Mouse (Mus musculus): ENCODE measurements at regions not wholly inside any gene's neighbourhood (a gene's known extent, or its start where the extent isn't known, plus 50 kb on each side); places are given as distances from the start of the nearest gene placed in this dataset.
"Not testable (repeated sequence)": the region's sequence is repeated elsewhere in the genome, so short reads cannot be mapped to it uniquely, and the experiment has no call there.

DNA sequence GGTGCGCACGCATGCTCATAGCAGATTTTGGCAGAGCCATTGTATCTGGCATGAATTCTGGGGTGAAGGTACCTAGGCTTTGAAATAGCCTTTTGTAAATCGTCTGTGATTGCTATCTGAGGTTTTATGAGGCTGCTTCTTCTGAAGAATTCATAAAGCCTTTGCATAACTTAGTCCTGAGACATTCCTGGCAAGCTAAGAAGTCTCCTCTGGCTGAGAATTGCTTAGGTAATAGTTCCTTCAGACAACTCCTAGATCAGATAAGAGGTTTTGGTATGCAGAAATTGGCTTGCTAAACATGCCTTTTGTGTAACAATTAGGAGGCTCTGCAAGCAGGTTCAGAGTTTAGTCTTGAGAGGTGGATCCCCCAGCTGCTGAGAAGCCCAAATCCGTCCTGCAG is 82.7 kb downstream of the Pmp22 start:
- no peak for DNase-seq (ENCODE audit: low spot score in 2 of 2)
- intact Hi-C loops (cut with DNase I), result loop anchor here (5.0 kb wide), 2 partner anchors 181 to 1756 kb away; no protein-coding TSS in a partner anchor

DNA sequence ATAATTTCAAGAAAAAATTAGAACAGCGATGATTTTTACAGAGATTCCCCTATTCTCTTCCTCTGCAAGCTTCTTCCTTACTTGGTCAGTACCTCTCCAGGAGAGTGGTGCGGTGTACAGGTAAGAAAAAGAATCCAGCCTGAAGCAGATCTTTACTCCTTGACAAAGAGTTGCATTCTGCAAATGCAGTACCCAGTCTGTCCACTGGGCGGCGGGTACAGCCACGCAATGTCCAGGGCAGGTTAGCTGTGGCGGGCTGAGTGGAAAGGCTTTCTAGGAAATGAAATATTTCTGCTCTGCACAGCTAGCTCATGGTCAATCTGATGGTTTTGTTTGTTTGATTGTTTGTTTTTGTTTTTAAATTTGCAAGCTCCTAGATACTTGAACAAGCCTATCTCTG is 84.3 kb downstream of the Pmp22 start:
- intact Hi-C loops (cut with DNase I), result loop anchor here (5.0 kb wide), 2 partner anchors 179 to 1754 kb away; no protein-coding TSS in a partner anchor
- DNase-seq (ENCODE audit: low spot score in 2 of 2), result peak; percentile 78 to 82

DNA sequence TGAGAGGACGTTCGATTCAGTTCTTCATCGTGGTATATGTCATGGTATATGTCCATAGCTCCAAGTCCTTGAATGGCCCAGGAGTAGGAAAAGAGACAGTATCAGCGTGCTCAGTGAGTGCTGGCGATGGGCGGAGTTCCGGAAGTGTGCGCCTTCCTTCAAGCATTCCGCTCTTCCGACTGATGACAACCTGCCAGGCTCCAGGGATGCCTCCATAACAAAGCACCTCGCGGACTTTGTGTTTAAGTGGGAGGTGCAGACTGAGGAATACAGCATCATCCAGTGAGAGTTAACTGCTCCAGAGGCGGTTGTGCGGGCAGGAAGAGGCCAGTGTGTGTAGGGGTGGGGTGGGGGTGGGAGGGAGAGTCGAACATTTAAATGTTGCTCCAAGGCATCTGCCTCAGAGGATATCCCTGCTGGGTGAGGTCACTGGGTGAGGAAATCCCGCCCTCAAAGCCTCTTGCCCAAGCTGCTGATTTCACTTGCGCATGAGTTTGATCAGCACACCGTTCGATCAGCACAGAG is 85.2 kb downstream of the Pmp22 start:
- intact Hi-C loops (cut with DNase I), result loop anchor here (5.0 kb wide), 2 partner anchors 178 to 1753 kb away; no protein-coding TSS in a partner anchor

DNA sequence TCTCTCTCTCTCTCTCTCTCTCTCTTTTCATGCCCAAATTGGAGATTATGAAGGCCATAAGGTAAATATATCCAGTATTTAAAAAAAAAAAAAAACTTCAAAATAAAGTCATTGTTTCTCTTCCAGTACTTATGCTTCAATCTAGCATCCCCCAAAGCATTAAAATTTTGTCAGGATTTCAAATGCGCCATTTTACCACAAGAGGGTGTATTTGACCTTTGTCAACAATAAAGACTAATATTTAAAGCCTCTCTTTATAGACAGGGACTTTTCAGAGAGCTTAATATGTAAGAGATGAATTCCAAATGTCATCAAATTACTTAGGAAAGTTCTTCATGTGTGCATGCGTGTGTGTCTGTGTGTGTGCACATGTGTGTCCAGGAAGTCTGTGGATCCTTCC is 87.2 kb downstream of the Pmp22 start:
- intact Hi-C loops (cut with DNase I), result no loop called here
- no peak for DNase-seq (ENCODE audit: low spot score in 2 of 2)

More for the DNA sequence above, 85.2 kb downstream of the Pmp22 start:
- DNase-seq (ENCODE audit: low spot score in 2 of 2), result no peak

GRCm38 (mm10) chr11:63217049-63217448 is 88.3 kb downstream of the Pmp22 start:
- intact Hi-C loops (cut with DNase I), result no loop called here
- no peak for DNase-seq (ENCODE audit: low spot score in 2 of 2)

GRCm38 (mm10) chr11:63226471-63226870 is 97.7 kb downstream of the Pmp22 start:
- no peak for DNase-seq (ENCODE audit: low spot score in 2 of 2)
- intact Hi-C loops (cut with DNase I), result no loop called here

- intact Hi-C loops (cut with DNase I), result no loop called here
- peak in 1 of 2 experiments; percentile 5 for DNase-seq (ENCODE audit: low spot score in 2 of 2)
Observed at GRCm38 (mm10) chr11:63230786-63231185, 102.0 kb downstream of the Pmp22 start.

DNA sequence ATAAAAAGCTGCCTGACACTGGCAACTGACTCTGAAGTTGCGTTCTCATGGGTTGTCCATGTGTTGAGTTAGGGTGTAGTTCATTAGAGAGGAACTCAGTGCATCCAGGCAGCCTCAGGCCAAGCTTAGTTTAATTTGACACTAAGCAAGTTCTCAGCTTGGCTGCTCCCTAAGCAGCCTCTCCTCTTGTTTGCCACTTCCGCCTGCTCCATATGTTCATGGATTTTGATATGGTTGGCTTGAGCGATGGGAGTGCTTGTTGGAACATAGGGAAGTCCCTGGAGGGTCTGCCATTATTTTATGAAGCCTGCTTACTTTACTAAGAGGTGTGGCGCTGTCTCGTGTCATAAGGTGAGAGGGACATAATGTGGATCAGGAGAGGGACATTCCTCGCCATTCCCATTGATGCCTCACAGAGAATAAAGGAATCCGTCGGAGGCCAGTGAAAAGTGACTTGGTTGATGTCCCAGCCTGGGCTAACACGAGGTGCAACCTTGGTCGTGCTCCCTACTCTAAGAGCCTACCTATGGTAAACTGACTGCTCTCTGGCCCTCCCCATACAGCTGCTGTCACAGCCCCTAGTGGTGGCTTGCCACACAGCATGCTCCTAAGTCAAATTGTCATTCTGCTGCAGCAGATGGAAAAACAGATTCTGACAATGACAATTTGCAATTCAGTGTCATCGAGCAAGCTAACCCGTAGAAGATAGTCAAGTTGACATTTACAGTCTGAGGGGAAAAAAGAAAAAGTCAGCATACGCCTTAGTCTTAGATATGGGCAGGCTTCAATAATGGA is 104.6 kb downstream of the Pmp22 start:
- DNase-seq (ENCODE audit: low spot score in 2 of 2), result no peak
- intact Hi-C loops (cut with DNase I), result no loop called here

DNA sequence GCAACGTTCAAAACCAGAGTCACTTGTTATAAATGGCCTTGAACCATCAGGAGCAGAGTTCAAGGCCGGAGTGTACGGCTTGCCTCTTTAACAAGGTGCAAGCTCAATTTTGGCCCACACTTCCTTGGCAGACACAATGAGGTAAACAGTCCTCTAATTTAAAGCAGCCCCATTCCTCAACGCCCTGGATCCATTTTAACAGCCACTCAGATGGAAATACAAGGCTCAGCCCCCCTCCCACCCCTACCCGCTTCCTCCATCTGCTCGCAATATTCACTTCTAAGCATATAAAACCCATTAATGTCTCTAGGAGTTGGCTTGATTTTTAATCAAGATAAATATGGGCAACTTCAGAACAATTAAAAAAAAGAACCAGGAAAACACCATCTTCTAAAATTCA is 105.7 kb downstream of the Pmp22 start:
- no peak for DNase-seq (ENCODE audit: low spot score in 2 of 2)
- intact Hi-C loops (cut with DNase I), result no loop called here

- DNase-seq (ENCODE audit: low spot score in 2 of 2), result no peak
- intact Hi-C loops (cut with DNase I), result no loop called here
Observed at GRCm38 (mm10) chr11:63238655-63239054, 109.9 kb downstream of the Pmp22 start.

- intact Hi-C loops (cut with DNase I), result no loop called here
- no peak for DNase-seq (ENCODE audit: low spot score in 2 of 2)
Observed at GRCm38 (mm10) chr11:63243906-63244416, 115.2 kb downstream of the Pmp22 start.

GRCm38 (mm10) chr11:63245041-63245440 is 116.3 kb downstream of the Pmp22 start:
- DNase-seq (ENCODE audit: low spot score in 2 of 2), result no peak
- intact Hi-C loops (cut with DNase I), result no loop called here

DNA sequence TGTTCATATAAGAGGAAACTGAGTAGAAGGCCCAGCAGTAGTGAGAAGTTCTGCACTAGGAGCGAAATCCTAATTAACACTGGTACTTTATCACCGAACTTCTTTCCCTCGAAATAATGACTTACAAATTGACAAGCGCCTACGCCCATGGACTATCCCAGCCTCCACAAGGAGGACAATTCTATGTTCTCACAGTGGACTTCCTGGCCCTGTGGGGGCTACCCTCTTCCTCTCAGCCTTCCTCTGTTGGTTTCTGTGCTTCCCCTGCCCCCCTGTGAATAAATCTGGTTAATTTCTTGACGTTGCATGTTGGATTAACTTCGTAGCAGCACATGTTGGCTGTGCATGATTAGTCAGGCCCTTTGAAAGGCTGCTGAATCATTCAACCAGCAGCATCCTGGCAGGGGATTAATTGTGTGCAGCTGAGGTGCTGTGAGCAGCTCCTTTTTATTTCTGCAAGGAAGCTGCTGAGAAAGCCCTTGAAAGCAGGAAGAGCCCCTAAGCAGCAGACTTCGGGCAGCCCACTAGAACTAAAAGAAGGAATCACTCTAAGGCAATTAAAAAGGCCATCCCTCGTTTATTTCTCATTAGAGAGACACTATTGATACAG is 117.4 kb downstream of the Pmp22 start:
- intact Hi-C loops (cut with DNase I), result no loop called here
- DNase-seq (ENCODE audit: low spot score in 2 of 2), result no peak

DNA sequence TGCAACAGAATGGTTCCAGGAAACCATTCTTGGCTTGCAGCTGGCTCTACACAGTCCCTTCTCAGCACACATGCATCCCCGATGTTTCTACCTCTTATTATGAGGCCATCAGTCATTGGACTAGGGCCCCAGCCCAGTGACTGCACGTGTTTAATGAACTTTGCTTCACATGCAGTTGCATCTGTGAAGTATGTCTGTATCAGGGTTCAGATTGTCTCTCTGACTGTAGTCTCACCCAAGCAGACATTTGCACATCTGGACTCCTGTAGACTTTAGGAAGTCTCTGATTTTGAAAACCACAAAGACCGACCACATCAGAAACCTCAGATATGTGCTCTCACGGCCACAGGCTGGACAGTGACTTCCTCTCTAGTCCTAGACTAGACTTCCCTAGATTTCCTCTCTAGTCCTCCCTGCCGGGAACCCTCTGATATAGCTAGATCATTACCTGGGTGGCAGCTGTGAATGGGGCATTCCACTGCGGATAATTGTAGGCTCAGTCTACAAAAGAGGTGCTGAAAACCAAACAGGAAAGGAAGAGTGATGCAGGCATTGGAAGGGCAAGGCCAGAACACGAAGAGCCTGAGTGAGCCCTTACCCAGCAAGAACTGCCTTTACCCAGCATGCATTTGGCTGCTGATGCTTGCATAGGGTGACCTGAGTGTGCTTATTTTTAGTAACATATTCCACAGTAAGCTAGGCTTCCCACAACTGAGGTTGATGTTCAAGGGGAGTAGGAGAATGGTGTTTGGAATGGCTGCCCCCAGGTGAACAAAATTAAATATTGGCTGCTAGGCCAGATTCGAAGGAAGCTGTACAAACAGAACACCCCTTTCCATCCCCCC is 123.5 kb downstream of the Pmp22 start:
- no peak for DNase-seq (ENCODE audit: low spot score in 2 of 2)
- intact Hi-C loops (cut with DNase I), result no loop called here

DNA sequence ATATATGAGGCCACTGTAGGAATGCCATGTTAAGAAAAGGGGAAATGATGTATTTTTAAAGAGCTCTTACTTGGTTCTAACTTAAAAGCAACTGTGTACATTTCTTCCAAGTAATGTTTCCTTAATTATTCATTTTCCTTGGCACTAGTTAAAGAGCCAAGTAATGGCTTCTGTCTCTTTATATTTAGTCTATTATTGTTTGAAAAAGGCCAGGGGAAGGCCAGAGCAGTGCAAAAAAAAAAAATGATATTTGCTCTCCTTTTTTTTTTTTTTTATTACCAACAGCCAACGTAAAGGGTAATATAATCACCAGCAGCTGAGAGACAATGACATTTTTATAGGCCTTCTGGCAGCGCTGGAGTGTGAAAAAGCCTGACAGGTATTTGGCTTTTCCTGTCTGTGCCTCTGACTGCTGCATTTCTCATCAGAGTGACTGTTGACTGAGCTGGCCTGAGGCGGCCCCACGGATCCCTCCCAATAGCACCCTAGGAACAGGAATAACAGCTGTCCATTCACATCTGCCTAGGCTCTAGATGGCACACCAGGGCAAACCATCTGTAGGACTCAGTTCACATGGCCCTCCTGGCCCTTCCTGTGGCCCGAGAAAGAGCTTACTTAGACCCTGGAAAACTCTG is 124.3 kb downstream of the Pmp22 start:
- intact Hi-C loops (cut with DNase I), result no loop called here
- no peak for DNase-seq (ENCODE audit: low spot score in 2 of 2)

DNA sequence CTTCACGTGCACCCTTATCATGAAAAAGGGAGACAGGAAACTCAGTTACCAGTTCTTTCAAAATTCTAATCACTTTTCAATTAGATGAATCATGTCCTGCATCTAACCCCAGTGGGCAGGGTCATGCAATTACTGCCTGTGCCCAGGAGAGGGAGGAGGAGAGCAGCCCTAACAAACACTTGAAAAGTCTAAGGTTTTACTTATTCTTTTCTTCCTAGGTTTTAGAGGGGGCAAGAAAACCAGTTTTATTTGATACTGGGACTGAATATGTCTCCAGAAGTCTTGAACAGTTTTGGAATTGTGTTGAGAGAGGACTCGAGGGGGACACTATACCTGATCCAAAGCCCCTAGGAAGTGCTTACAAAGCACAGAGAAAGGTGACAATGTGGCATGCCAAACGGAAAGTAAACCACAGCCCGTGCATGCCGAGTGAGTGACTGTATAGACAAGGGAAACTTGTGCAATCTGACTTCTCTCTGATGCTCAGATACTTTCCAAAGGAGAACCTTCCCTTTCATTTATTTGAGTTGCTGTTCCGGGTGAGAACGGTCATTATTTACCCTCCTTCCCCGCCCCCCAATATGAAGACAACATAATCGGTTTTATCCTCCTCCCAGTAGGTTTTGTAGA is 135.8 kb downstream of the Pmp22 start:
- intact Hi-C loops (cut with DNase I), result loop anchor here (2.0 kb wide), 1 partner anchor 126 kb away; no protein-coding TSS in a partner anchor
- no peak for DNase-seq (ENCODE audit: low spot score in 2 of 2)

GRCm38 (mm10) chr11:63266290-63266689 is 137.5 kb downstream of the Pmp22 start:
- DNase-seq (ENCODE audit: low spot score in 2 of 2); intact Hi-C loops (cut with DNase I): not testable (repeated sequence)

- DNase-seq (ENCODE audit: low spot score in 2 of 2), result no peak
- intact Hi-C loops (cut with DNase I), result no loop called here
Observed at GRCm38 (mm10) chr11:63276641-63277040, 147.9 kb downstream of the Pmp22 start.

GRCm38 (mm10) chr11:63281839-63282238 is 153.1 kb downstream of the Pmp22 start:
- DNase-seq (ENCODE audit: low spot score in 2 of 2), result no peak
- intact Hi-C loops (cut with DNase I), result no loop called here
